Mouse (Mus musculus): Measurements from ENCODE around the gene Myo16. TPM values are rescaled to one million over a fixed set of nuclear protein-coding genes. Genes with fewer than 3 reads are reported as not detected.

Myo16 gene
- total RNA-seq, 2 experiments from 2014 or later: 15.7 to 18.7 TPM

DNA sequence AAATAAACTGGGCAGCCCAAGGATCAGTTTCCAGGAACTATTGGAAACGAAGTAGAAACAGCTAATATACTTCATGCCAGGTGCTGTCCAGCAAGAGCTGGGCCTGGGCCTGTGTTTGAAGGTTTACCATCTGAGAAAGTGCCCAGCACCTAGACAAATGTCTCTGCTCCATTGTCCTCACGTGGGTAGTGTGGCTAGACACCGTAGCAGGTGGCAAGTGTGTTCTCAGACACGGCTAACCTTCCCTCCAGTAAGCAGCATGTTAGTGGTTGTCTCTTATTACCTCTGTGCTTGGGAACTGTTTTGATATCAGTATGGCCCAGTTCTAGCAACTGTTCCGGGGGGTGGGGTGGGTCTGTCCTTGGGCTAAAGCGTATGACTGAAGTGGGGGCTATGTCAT is 478.9 kb downstream of the Myo16 start:
- DNase-seq: no peak

DNA sequence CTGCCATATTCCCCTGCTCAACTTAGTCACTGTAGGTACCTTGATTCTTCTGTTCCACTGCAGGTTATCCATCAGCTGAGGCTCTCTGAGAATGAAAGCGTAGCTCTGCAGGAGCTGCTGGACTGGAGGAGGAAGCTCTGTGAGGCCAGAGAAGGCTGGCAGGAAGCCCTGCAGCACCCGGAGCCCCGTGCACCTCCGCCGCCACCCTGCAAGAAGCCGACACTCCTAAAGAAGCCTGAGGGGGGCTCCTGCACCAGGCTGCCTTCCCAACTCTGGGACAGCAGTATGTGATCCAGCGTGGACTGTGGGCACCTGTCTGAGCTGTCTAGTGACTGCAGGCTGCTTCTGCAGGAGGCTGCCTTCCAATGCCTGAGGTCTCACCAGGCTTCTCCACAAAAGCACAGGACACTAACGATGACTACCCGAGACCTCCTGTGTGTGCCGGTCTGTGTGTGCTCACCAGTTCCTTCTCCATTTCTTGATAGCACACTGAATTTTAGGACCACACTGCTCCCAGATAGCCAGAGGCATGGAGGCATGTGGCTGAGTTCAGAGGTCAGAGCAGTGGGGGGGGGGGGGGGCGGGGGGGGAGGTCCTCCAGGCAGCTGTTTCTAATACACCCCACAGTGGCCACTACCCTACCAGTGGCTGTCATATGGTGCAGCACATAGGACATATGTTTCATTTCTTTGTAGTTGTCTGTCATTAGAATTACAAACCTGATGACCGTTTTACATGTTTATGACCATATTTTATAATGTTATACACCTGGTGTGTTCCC is 479.8 kb downstream of the Myo16 start:
- no peak for DNase-seq

DNA sequence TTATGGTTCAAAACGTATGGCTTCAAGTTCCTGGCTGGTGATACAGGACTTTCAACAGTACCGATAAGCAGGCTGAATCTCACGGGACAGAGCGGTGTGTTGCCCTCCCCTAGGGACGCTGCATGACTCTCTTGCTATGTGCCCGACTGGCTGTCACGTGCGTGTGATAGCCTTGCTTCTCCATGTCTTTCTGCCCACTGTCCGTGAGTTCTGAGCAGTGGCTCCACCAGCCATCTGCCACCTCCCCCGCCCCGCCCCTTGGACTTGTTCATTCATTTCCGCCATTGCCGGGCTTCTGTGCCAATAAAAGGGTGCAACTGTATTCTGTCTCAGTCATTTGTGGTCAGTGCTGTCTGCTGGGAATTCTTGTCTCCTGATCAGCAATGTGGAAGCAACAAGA is 480.7 kb downstream of the Myo16 start:
- DNase-seq: no peak

DNA sequence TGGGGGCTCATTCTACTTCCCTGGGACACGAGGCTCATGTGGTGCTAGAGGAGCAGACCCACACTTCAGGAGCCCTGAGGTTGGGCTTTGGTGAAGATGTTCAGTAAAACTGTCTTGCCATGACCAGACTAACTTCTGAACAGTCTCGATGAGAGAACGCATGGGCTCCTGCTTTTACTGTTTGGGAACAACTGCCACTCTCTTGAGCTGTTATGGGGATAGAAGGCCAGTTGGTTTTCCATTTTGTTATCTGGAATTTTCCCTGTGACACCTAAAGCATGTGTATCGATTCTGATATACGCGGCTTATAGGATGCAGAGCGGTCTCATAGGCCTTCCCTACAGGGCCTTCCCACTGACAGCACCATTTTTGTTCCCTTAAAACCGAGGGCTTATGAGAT is 485.2 kb downstream of the Myo16 start:
- DNase-seq: no peak

DNA sequence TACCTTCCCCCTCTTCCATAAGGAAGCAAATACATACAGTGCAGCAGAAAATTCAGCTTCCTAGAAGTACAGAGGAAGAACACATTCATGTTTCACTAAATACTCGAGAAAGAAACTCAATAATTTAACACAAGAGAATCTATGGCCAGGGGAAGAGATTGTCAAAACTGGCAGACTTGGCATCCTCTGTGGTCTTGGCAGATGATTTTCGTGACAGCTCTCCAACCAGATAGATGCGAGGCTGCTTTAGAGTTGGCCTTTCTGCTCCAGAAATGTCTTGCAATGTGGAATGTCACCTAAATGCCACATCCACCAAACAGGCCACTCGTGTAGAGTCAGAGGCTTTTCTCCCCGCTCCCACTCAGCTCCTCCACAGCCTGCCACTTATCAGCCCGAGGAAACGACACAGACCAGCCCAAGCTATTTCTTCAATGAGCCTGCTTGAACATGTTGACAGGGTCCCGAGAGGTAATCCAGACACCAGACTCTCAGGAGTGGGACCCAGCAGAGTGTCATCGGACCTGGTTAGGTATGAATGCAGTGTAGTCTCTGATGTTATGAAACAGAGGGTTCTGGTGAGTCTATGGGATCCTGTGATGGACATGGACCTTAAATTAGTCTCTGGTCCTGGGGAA is 486.6 kb downstream of the Myo16 start:
- peak; percentile 34 for DNase-seq

DNA sequence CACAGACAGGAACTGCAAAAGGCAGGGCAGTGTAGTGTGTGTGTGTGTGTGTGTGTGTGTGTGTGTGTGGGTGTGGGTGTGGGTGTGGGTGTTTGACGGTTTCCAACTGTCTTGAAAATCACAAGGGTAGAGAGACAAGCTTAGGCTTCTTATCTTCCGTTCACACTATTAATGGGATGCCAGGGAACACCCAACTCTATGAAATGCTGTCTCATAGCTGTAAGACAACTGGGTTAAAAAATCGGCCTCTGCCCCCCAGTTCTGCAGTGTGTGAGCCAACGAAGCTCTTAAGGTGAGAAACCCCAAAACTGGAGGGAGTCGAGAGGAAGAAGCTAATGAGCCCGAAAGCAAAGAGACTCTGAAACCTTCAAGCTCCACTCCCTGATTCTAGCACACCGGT is 487.1 kb downstream of the Myo16 start:
- no peak for DNase-seq

DNA sequence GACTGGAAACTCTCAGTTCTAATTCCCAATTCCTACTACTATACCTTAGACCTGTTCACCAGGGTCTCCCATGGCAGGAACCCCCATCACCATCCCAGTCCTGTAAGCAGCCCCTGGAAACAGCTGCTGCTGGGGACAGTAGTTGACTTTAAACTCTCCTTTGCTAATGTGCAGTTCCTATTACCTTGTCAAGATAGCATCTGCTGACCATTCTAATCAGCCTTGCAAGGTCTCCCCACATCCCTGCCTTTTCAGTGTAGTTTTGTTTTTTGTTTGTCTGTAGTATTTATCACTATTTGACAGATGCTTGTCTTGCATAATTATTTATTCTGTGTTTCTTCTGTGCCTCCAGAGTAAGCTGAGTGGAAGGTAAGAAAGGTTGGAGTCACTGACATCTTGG is 487.6 kb downstream of the Myo16 start:
- no peak for DNase-seq

DNA sequence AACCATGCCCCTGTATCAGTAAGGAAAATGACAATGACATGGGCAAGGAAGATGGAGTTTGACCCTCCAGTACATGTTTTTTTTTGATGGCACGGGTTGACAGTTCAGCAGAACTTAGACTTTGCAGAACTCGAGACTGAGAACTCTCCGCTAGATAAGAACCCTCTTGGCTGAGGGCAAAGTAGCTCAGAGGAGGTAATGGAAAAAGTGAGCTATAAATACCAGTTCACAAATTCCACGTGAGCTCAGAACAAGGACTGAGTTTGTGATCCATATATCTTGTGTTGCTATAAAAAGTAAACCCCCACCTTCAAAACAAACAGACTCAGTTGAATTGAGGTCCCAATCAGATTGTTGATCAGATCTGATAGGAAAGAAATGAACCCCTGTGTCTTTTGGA is 489.5 kb downstream of the Myo16 start:
- DNase-seq: no peak

DNA sequence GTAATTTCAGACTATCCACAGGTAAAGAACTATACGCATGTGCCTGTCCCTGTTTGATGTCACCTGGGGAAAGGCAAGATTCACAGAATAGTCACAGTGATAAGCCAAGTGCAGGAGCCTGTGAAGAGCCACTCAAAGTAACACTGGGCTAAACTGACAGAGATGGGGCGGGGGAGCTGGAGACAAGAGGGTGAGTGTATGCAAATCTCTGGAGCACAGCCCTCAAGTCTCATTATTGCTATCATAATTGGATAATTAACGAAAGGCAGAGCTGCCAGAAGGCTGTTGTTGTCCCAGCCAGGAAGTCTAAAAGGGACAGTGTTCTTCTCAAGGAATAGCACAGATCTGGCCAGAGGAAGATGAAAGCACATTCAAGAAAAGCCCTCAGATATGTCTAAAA is 490.8 kb downstream of the Myo16 start:
- no peak for DNase-seq

DNA sequence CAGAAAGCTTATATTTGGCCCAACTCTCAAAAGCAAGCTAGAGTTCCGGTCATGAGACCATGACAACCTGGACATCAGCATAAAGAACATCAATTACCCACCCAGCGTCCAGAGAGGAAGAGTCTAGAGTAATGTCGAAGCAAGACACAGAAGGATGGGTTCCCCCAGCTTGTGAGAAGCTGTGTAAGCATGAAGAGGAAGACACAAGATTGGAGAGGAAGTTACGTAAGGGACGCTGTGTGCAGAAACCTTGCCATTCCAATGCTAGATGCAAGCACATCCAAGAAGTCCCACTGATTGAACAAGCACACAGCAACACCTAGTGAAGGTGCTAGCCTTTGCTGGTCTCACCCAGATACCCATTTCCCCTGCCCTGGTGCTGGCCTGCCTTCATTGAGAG is 492.0 kb downstream of the Myo16 start:
- no peak for DNase-seq

DNA sequence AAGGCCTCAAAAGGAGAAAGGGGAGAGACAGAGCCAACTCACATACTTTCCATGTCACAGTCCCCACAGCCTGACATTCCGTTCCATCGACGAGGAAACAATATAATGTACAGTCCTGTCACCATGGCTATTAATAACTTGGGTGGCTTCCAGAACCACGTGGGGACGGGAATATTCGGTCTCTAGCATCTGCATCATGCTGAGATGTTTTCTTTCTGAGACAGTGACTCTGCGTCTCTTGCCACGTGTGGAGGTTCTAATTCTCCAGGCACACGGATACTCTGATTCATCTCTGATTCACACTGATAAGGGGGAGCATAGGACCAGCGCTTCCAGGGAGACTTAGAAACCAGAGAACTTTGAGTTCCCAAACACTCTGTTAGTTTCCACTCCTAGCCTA is 492.8 kb downstream of the Myo16 start:
- DNase-seq: peak; percentile 32

DNA sequence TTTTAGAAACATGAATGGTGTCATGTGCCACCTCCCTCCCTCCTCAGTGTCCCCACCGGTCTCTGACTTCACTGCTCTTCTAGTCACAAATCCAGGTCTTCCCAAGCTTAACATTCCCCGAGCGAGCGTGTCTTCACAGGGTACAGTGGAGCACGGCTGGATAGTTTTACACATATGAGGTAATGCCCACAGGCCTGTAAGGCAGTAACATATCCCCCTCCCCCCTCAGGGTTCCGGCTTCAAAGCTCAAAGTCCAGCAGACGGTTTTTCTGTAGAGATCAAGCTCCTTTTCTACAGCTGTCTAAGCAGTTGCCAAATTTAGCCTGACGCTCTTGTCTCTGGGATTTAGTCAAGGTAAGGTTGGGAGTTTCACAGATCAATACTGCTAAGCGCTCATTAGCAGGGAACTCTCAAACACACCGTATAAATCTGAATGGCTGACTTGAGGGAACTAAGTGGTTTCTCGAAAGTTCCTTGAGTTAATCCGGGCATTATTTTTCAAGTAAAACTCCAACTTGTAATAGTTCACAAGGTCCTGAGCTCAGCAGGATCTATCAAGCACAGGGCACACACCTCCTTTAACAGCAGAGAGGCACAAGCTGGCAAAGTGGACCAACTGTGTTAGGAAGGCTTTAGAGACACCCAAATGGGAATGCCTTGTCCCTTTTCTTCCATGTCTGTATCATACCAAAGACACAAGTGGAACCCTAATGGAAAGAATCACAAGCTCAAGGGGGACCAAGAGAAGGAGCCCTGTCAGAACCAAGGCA is 498.0 kb downstream of the Myo16 start:
- DNase-seq: no peak

DNA sequence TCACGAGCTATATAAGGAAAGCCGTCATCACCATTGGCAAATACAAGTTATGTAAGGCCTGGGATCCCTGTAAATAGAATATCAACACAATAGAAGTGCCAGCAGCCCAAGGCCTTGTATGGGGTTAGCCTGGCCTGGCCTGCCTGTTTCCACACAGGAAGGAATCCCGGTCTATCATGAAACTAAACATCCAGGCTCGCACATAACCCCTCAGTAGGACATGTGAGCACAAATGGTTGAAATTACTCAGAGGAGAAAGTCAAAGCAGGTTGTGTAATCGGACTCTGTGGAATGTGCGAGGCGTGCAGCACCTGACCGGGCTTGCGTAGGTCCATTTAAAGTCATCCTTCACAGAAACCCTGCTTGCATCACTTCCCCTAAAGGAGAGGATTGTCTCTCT is 499.6 kb downstream of the Myo16 start:
- DNase-seq: peak; percentile 59

DNA sequence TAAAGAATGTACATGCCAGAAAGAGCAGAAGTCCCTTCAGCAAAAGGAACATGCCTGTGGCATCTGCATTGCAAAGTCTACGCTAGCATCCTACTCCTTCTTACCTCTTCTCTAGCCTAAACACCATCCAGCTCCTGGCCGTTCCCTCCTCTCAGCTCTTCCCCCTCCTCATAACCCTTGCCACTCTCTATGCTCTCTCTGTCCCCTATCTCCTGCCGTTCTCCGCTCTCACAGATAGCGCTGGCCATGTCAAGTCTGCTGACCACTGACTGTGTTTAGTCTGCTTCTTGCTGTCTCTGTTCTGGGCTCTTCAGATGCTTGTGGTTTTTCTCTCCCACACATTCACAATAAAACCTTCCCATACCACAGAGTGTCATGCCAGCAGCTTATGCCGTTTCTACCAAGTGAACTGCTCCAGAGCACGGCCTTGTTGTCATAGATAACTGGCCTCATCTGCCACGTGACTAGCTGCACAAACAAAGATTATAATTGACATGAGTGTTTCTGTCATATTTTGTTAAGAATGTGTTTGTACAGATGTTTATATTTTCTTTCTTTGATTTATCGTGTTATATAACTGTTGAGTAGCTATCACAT is 501.3 kb downstream of the Myo16 start:
- DNase-seq: no peak

DNA sequence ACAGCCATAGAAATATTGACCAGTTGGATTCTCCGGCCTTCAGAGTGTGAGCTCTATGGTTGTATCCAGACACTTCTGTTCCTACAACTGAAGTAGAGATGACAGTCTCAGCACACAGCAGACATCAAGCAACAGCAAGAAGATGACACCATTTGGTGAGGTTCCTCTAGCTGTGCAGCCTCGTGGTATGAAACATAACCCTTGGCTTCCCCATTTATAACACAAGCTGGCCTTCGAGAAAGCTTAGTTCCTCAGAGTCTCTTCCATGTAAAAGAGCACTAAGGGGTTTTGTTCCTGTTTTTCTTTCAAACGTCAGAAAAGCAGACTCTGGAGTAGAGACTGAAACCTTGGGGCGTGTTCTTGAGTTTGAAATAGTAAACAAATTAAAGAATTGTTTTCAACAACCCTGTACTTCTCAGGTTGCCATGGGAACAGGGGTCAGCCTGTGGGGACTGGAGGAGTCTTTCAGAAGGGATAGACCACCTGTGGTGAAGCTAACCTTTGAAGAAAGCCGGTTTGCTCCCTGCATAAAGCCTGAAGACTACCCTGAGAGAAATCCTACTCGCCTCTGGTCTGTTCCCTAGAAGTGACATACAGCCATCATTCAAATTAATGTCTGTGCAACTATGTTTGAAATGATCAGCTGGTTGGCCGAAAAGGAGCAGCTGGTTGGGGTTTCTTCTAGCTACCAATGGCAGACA is 510.2 kb downstream of the Myo16 start:
- DNase-seq: no peak

DNA sequence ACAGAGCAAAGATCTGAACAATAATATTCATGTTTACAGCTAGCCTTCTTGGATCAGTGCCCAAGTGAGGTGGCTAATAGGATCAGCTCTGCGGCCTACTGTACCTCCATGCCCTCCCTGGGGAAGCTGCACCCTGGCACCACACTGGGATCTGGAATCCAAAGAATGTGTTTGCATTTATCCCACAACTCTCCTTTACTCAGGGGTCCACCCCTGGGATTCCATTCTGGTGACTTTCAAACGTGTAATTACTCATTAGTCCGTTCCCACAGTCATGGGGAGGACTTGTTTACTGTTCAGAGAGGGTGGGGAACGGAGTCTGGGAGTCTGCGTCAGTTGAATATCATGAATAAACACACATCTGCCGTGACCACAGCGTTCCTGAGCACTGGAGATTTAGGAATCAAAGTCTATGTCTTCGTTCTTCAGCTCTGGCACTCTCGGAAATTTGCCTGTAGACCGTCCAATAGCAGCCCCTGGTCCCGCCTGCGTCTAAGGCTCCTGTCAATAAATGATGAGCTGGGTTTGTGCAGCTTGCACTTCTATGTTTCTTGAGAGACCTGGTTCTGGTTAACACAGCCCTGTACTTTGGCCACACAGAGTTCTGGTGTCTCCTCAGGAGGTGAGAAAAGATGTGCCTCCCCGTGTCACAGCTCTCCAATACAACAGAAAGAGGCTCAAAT is 511.3 kb downstream of the Myo16 start:
- no peak for DNase-seq

DNA sequence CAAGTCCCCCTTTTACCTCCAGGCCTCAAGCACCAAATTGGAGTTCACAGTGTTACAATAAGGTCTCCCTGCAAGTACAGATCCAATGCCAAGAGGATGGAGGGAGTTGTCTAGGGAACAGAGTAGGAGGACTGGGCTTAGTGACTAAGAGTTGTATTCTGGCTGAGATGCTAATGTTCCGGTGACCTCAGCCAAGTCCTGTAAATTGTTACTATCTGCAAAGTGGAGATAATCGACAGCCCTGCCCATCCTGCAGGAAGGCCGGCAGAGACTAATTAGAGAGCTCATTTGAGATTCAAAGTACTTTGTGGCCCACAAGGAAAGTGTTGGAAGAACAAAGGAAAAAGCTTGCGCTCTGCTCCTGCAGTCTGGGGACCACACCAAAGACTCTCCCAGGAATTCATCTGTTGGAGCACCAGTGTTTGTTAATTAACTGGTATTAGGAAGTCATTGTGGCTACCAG is 512.1 kb downstream of the Myo16 start:
- DNase-seq: no peak

DNA sequence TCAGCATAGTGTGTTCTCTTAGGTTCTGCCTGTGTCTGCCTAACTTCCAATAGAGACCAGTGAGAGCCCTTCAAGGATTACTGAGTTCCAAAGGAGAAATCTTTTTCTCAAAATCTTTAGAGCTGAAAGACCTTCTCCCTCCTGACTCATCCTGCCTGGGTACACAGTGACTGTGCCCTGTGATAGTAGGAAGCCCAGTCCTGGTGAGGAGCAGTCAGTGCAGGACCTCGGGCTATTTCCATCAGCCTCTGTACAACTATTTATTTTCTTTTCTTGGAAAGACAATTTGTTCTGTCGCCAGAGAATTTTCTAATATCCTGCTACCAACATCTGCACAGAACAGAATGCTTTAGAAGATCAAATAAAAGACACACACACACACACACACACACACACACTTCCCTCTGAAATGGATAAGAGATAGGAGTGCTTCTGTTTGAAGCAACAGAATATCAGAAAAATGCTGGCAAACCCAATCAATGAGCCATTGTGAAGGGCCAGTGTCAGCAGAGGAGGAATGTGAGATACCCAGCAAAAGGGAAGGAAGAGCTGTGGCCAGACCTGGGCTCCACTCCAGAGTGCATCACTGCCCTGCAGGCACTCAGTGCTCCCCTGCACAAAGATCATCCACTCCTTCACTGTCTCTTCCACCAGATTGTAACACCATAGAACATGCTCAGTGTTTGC is 518.3 kb downstream of the Myo16 start:
- DNase-seq: no peak

DNA sequence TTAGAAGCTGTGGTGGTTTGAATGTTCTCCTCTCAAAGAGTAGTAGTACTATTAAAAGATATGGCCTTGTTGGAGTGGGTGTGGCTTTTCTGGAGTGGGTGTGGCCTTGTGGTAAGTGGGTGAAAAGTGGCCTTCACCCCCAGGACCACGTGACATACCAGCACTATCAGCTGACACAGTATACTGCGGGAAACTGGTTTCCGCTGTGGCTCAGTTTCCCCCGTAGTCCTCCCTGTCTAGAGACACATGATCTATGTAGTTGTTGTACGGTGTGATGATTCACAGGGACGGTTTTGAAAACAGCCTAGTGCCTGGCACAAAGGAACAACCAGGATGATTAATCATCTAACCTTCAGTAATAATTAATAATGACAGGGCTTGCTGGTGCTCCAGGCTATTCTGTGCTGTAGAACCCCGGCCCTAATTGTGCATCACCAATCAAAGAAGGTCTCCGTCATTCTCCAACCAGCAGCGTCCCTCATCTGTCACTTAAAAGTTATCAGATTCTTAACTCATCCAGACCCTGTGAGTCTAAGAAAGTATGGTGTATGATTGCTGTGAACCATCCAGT is 524.2 kb downstream of the Myo16 start:
- no peak for DNase-seq

DNA sequence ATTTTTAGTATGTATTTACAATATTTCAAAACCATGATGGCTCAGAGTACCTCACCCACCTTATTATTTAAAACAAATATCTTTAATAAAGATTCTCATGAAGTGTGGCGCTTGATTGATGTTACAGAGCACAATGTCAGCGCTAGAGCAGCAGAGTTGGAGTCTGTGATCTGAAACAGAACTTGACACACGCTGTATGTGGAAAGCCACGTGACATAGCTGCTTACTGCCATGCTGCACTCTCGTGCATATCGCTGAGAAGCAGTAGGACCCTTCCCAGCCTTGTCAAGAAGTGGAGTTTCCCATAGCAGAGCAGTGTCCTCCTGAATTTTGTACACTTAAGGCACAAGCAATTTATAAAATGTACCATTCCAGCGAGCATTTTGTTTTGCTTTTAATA is 528.2 kb downstream of the Myo16 start:
- no peak for DNase-seq

DNA sequence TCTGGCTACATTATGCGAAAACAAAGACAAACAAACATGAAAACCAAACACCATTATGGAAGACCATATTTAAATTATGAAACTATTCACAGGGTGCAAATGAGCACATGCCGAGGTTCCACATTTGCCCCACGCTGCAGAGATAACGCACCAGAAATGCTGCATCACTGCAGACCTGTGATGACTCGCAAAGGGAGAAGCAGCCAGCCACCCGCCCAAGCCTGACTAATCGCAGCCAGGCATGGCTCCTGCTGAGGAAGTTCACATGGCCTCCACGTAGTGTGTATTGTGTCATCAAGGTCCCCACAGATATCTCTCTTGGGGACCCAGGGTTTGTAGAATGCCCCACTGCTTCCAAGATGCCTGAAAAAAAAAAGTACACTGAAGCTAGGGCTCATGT is 529.4 kb downstream of the Myo16 start:
- DNase-seq: no peak

Data from heart, postnatal 4 days (tissue).